Mouse (Mus musculus) liver, embryonic 13.5 days (tissue): ENCODE data around the gene Als2. TPM values are rescaled to one million over a fixed set of nuclear protein-coding genes. Genes with fewer than 3 reads are reported as not detected.
A peak's percentile ranks its signal among the peaks of the same experiment; 100 is the strongest.

Experiments
- ATAC-seq: fragments of 200-750 bp; cut with Nextera tagmentation; 2 replicates; pipeline ENCODE4 v1.8.0; 2017; ENCODE audit warnings: low read depth, mild to moderate bottlenecking, moderate number of reproducible peaks, moderate library complexity
- DNase-seq: peaks from one replicate; pipeline ENCODE4 v3.0.0; 2022
- H3K27ac ChIP-seq: fragments of 300-500 bp; sonication (generic); 2 replicates; pipeline ENCODE4 v1.5.1; 2015; ENCODE audit warnings: moderate library complexity, mild to moderate bottlenecking, inconsistent platforms
- H3K27me3 ChIP-seq: fragments of 300-500 bp; sonication (generic); 2 replicates; pipeline ENCODE4 v1.6.1; 2015; ENCODE audit warnings: mild to moderate bottlenecking, inconsistent platforms
- H3K36me3 ChIP-seq: fragments of 300-500 bp; sonication (generic); 2 replicates; pipeline ENCODE4 v1.6.1; 2015; ENCODE audit warnings: mild to moderate bottlenecking, inconsistent platforms
- H3K4me1 ChIP-seq: fragments of 300-500 bp; sonication (generic); replicated peaks from 2 replicates; pipeline ENCODE4 v1.6.1; 2015; ENCODE audit warnings: inconsistent platforms
- H3K4me2 ChIP-seq: fragments of 300-500 bp; sonication (generic); 2 replicates; pipeline ENCODE4 v1.6.1; 2015; ENCODE audit warnings: inconsistent platforms, mild to moderate bottlenecking, moderate library complexity
- H3K4me3 ChIP-seq: fragments of 300-500 bp; sonication (generic); replicated peaks from 2 replicates; pipeline ENCODE4 v1.5.1; 2015; ENCODE audit warnings: mild to moderate bottlenecking, inconsistent platforms
- H3K9ac ChIP-seq: fragments of 300-500 bp; sonication (generic); 2 replicates; pipeline ENCODE4 v1.6.1; 2015; ENCODE audit warnings: mild to moderate bottlenecking, inconsistent platforms
- H3K9me3 ChIP-seq: fragments of 300-500 bp; sonication (generic); replicated peaks from 2 replicates; pipeline ENCODE4 v1.6.1; 2016; ENCODE audit warnings: inconsistent platforms
- WGBS: fragments of 180-500 bp; shearing (Covaris S2); methylation state at CpG from one replicate; pipeline ENCODE4 v1.1.7; 2015; ENCODE audit not compliant: insufficient replicate concordance; 5-methylcytosine and 5-hydroxymethylcytosine counted together
- polyA plus RNA-seq: library from polyadenylated mRNA; unstranded; fragments of >200 nt; fragmentation: Nextera tagmentation; extraction: Ambion mirVana; gene quantifications from 2 replicates; pipeline ENCODE4 v1.2.1, GENCODE M21; 2015

Als2 gene
- polyA plus RNA-seq, 1 experiment from 2014 or later: 4.5 TPM

GRCm38 (mm10) chr1:59128879-59129278 lies 108.2 kb downstream of the Als2 start:
- no peaks in the 10 kb centered on the region for H3K9me3 ChIP-seq
- no peak for ATAC-seq
- H3K9ac ChIP-seq: no peak overlapping the region
- 70% methylated on average over 7 of the region's 7 CpGs for WGBS
- no peaks in the 10 kb centered on the region for H3K36me3 ChIP-seq
- no peak overlapping the region for H3K27ac ChIP-seq
- no peaks in the 10 kb centered on the region for H3K27me3 ChIP-seq
- no peaks in the 10 kb centered on the region for H3K4me1 ChIP-seq
- no peak overlapping the region for H3K4me2 ChIP-seq
- H3K4me3 ChIP-seq: no peak overlapping the region
- no peak for DNase-seq

GRCm38 (mm10) chr1:59125558-59125957 lies 111.5 kb downstream of the Als2 start:
- H3K9ac ChIP-seq: no peak overlapping the region
- H3K4me3 ChIP-seq: no peak overlapping the region
- no peaks in the 10 kb centered on the region for H3K9me3 ChIP-seq
- peaks cover under 1% of the 10 kb centered on the region for H3K4me1 ChIP-seq
- ATAC-seq (no peak), DNase-seq (no peak)
- 55% methylated on average over 5 of the region's 5 CpGs for WGBS
- no peak overlapping the region for H3K27ac ChIP-seq
- H3K27me3 ChIP-seq: no peaks in the 10 kb centered on the region
- no peak overlapping the region for H3K4me2 ChIP-seq
- H3K36me3 ChIP-seq: no peaks in the 10 kb centered on the region

- H3K9me3 ChIP-seq: no peaks in the 10 kb centered on the region
- H3K27ac ChIP-seq: peak within 1 kb of the TSS; percentile 55
- H3K36me3 ChIP-seq: no peaks in the 10 kb centered on the region
- under 1% methylated on average over 65 of the region's 74 CpGs for WGBS
- H3K27me3 ChIP-seq: no peaks in the 10 kb centered on the region
- peak within 1 kb of the TSS; percentile 77 for H3K9ac ChIP-seq
- H3K4me1 ChIP-seq: peaks cover 15% of the 10 kb centered on the region
- peak within 1 kb of the TSS; percentile 89 for H3K4me2 ChIP-seq
- peak; percentile 96 for ATAC-seq
- peak; percentile 80 for DNase-seq
- peak within 1 kb of the TSS; percentile 66 for H3K4me3 ChIP-seq
Observed at GRCm38 (mm10) chr1:59119720-59120457, 117.1 kb downstream of the Als2 start, which contains the start of gene Tmem237. Gene Tmem237 (minus strand): TSS chr1:59120408.

Other genes with a start within 250 kb of the Als2 start
- not detected in 2 replicates for gene C2cd6, start 142.3 kb downstream of the Als2 start, polyA plus RNA-seq
- 9.3 and 10.3 TPM in 2 replicates for gene Tmem237, start 116.8 kb downstream of the Als2 start, polyA plus RNA-seq
- 0.23 and 0.36 TPM in 2 replicates for gene Mpp4, start 73.8 kb downstream of the Als2 start, polyA plus RNA-seq
- gene Cdk15, start 19.7 kb upstream of the Als2 start, polyA plus RNA-seq: not detected in 2 replicates
- gene Fzd7, start 245.2 kb upstream of the Als2 start, polyA plus RNA-seq: 1.4 and 2.0 TPM in 2 replicates